Mouse (Mus musculus): Measurements from ENCODE around the gene Mfn2.
A peak's percentile ranks its signal among the peaks of the same experiment; 100 is the strongest.
"Not testable (repeated sequence)": the region's sequence is repeated elsewhere in the genome, so short reads cannot be mapped to it uniquely, and the experiment has no call there.

Gene Mfn2

DNA sequence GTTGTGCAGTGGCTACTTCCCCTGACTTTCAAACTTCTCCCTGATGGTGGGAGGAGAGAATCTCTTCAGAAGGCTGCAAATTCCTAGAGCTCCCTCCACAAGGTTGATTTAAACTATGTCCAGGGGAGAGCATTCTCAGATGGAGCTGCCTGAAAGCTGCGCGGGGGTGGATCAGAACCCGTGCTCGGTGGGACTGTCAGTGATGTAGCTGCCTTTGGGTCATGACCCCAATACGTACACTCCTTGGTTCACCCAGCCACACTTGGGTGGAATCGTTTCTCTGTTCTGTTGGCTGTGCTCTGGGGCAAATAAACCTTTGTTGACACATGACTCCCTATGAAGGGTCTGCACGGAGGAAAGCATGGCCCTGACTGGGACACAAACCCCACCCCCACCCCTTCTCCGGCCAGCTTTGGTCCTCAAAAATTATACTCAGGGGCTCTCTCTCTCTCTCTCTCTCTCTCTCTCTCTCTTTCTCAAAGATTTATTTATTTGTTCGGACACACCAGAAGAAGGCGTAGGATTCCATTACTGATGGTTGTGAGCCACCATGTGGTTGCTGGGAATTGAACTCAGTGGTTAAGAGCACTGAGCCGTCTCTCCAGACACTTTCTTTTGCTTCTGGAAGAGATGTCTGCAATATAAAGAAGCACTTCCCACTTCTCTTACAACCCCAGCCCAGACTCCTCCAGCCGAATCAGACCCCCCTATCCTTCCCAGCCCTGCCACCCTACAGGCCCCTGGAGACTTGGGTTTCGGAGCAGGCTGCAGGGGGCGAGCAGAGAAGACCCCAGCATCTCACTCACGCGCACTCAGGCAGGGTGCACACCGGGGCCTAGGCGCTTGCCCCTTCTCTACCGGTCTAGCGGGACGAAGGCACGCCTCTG, 36.7 kb downstream of the Mfn2 start:
- DNase-seq (ENCODE audit: low spot score): no peak

DNA sequence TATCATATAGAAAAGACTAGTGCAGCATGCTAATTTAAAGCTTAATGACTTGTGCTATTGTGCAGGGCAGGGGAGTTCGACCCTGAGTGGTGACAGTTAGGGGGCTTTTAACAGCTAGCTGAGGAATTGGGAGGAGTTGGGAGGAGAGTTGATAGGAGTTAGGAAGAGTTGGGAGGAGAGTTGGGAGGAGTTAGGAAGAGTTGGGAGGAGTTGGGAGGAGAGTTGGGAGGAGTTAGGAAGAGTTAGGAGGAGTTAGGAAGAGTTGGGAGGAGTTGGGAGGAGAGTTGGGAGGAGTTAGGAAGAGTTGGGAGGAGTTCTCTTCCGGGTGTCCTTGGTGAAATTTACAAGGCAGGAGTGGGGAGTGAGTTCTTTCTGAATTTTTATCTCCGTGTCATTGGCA, 37.7 kb downstream of the Mfn2 start:
- DNase-seq (ENCODE audit: low spot score): not testable (repeated sequence)

DNA sequence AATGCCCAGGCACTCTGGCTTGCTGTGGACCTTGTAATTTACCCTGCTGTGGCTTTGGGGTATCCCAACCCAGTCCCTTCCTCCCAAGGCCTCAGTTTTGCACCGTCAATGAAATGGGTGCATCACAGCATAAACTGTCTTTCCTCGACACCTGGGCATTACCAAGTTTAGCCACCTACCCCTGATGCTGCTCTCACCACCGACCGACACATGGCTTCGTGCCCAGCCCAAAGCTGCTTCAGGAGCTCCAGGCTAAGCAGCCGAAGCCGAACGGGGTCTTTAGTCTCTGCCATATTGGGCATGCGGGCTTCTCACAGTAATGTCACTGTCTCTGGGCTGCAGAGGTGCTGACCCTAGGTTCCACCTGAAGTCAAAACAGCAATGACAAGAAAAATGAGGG, 38.4 kb downstream of the Mfn2 start:
- DNase-seq (ENCODE audit: low spot score): no peak

DNA sequence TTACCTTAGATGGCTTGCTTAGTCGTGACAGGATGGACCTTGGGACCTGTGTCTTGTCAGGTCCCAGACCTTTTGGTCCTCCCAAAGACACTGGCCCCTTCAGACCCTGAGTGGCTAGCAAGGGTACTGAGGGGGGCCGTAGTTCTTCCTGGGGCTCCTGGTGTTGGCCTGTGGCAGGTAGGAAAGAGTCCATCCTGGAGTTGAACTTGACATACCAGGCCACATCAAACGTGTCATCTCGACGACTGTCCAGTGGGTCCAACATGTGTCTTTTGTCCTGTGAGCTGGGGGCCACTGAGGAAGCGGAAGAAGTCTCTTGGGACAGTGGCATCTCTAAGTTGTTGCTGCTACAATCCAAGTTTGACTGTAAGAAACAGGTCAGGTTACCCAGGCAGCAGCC, 38.9 kb downstream of the Mfn2 start:
- no peak for DNase-seq (ENCODE audit: low spot score)

DNA sequence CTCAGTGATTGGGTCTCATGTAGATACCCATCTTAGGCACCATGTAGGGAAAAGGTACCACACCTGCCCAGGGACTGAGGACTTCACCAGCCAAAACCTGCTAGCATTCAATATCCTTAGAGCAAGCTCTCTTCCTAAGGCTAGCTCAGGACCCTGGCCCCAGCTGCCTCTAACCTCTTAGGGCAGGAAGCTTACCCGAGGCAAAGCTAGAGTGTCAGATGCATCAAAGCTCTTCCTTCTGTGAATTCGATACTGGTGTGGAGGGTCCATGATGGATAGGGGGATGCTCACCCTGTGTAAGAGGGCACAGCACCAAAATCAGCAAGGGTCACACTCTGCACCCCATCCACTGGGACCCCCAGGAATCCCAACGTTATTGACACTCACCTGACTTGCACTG, 42.5 kb downstream of the Mfn2 start:
- no peak for DNase-seq (ENCODE audit: low spot score)

DNA sequence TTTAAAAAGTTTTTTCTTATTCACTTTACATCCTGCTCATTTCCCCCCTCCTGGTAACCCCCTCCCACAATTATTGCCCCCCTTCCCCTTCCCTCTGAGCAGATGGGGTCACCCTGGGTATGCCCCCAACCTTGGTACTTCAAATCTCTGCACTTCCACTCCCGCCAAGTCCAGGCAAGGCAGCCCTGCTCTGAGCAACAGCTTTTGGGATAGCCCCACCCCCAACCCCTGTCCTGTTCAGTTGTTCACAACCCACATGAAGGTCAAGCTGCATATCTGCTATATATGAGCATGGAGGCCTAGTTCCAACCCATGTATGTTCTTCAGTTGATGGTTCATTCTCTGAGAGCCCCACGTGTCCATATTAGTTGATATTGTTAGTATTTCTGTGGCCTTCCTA, 53.7 kb downstream of the Mfn2 start:
- no peak for DNase-seq (ENCODE audit: low spot score)

DNA sequence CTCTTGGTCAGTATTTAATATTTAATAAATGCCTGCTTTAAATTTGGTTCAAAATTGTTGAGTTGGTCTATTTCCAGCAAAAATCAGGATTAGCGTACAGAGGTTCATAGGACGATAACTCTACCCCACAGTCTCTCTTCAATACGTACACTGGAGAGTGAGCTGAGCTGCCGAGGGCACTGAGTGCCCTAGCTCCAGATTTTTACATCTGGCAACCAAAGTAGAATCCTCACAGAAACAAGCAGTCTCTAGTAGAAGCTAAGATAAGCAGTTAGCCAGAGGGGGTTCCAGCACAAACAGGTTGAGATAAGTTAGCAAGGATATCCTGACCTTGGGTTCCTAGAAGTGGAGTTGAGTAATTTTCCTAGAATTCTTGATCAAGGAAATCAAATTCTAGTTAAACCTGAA, 55.9 kb downstream of the Mfn2 start:
- DNase-seq (ENCODE audit: low spot score): no peak

DNA sequence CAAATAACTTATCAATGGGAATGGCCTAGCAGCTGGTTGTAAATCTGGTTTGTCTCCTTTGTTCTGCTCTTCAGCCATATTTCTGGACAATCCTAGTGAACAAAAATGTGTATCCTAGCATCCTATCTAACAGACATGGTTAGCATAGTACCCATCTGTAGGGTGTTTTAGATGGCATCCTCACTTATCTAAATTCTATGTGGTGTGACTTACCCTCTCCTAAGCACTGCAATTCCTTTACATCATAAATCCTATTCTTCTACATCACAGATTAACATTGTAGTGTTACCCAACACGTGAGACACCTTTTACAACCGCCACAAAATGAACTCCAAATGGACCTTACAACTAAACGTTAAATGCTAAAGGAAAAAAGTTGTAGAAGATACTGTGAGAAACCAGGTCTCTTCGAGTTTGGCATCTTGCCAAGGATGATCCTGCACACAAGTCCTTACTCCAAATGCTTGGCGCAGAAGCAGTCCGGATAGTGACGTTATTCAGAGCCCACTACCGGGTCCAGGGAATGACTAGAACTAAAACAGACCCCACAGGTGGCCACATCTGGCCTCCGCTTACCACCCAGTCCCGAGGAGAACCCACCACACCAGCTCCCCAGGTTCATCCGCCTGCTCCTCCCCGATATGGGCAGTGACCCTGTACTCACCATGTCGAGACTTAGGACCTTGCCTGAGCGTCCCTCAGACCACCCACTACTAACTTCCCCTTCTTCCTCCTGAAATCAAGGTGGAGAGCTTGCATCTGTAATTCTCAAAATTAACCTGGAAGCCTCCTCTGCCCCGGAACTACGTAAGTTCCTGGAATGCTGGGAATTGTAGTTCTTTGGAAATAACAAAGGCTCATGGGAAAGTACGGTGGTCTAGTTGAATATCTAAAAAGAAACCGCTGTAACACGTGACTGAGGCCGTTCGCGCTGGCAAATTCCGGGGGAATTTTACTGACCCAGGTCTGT, 56.6 kb downstream of the Mfn2 start, which contains the start of gene Zfp933:
Gene Zfp933, minus strand, starts transcription at position 753 of the 970 bp plus-strand sequence.
- DNase-seq (ENCODE audit: low spot score): peak; percentile 74

DNA sequence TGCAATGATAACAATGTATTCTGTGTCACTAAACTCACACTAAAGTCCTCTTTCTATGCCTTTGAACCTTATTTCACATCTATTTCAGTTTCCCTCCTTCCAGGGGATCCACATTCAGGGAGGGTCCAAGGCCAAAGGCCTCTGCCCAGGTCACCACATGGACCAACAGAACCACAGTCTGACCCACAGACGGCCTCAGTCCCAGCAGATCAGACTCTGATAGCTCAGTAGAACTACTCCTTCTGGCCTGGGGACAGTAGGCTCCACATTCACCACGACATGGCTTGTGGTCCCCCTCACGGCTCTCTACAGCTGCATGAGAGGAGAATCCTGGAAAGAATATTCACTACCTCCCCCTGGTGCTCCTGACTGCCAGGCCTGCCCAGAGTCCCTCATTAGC, 61.6 kb downstream of the Mfn2 start:
- no peak for DNase-seq (ENCODE audit: low spot score)

DNA sequence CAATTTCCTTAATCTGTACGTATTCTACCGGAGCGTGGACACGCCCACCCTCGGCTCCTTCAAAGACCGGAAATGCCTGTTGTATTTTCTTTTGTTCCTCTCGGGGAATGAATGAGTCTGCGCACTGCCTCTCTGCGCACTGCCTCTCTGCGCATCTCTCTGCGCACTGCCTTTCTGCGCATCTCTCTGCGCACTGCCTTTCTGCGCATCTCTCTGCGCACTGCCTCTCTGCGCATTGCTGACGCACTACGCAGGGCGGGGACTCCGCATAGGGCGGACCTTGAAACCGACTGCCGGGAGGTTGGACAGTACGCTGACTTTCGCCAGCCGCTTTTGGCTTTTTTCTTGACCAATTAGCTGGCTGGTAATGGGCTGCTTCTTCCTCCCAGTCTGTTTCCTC, 65.2 kb downstream of the Mfn2 start:
- peak; percentile 27 for DNase-seq (ENCODE audit: low spot score)

DNA sequence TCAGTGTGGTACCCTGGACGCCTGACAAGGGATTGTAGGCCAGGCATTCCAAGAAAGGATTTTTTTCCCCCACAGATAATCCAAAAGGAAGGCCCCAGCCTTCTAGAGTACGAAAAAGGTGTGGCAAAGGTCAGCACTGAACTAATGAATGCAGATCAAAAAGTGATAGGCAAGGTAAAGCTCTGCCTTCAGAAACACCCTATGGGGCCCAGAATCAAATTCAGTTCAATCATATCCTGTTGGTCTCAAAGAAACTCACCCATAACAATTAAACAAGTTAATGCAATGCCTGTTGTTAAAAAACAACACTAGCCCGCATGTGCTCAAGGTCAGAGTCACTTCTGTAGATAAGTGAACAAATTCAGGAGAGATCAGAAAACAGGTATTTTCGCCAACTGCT, 80.1 kb downstream of the Mfn2 start:
- DNase-seq (ENCODE audit: low spot score): no peak

Data from testis, postnatal 14 days (tissue).